Mouse (Mus musculus) stomach, postnatal 0 days (tissue): Measurements from ENCODE around the gene Hcrt. TPM values are rescaled to one million over a fixed set of nuclear protein-coding genes. Genes with fewer than 3 reads are reported as not detected.

ENCODE experiments used
- ATAC-seq: fragments of 200-750 bp; cut with Nextera tagmentation; 2 replicates; pipeline ENCODE4 v1.8.0; 2017; ENCODE audit not compliant: low FRiP score, low TSS enrichment
- DNase-seq: peaks from one replicate; pipeline ENCODE4 v3.0.0-alpha.2; 2016; ENCODE audit warnings: low spot score
- H3K27ac ChIP-seq: fragments of 300-500 bp; sonication (generic); replicated peaks from 2 replicates; pipeline ENCODE4 v1.5.1; 2014; ENCODE audit warnings: mild to moderate bottlenecking, control low read depth
- H3K27me3 ChIP-seq: fragments of 300-500 bp; sonication (generic); 2 replicates; pipeline ENCODE4 v1.6.1; 2014; ENCODE audit warnings: low read length; ENCODE audit not compliant: control insufficient read depth, insufficient read depth
- H3K36me3 ChIP-seq: fragments of 300-500 bp; sonication (generic); 2 replicates; pipeline ENCODE4 v1.6.1; 2014; ENCODE audit warnings: low read length, mixed read lengths; ENCODE audit not compliant: control insufficient read depth, insufficient read depth
- H3K4me1 ChIP-seq: fragments of 300-500 bp; sonication (generic); replicated peaks from 2 replicates; pipeline ENCODE4 v1.6.1; 2014; ENCODE audit warnings: antibody characterized with exemption; ENCODE audit not compliant: control insufficient read depth, insufficient read depth
- H3K4me2 ChIP-seq: fragments of 300-500 bp; sonication (generic); replicated peaks from 2 replicates; pipeline ENCODE4 v1.6.1; 2014; ENCODE audit warnings: low read depth, mild to moderate bottlenecking, control low read depth, moderate library complexity
- H3K4me3 ChIP-seq: fragments of 300-500 bp; sonication (generic); 2 replicates; pipeline ENCODE4 v1.5.1; 2014; ENCODE audit warnings: low read depth, low read length, control low read depth
- H3K9ac ChIP-seq: fragments of 300-500 bp; sonication (generic); 2 replicates; pipeline ENCODE4 v1.6.1; 2014; ENCODE audit warnings: mild to moderate bottlenecking, low read length, control low read depth, mixed read lengths
- H3K9me3 ChIP-seq: fragments of 300-500 bp; sonication (generic); 2 replicates; pipeline ENCODE4 v1.6.1; 2016; ENCODE audit warnings: low read length; ENCODE audit not compliant: control insufficient read depth
- CTCF ChIP-seq: IDR thresholded peaks from 2 replicates; pipeline ENCODE4 v1.5.1; 2016; ENCODE audit warnings: antibody characterized with exemption, low read depth, mild to moderate bottlenecking, moderate library complexity
- EP300 ChIP-seq: optimal IDR thresholded peaks from 2 replicates; pipeline ENCODE3; 2016; ENCODE audit warnings: antibody characterized with exemption
- WGBS: fragments of 180-500 bp; shearing (Covaris S2); extraction: QIAGEN DNeasy Blood & Tissue Kit; methylation state at CpG from one replicate; pipeline ENCODE4 v1.1.7; 2014; 5-methylcytosine and 5-hydroxymethylcytosine counted together
- polyA plus RNA-seq: library from polyadenylated mRNA; unstranded; fragments of >200 nt; fragmentation: Nextera tagmentation; extraction: Ambion mirVana; gene quantifications from 2 replicates; pipeline ENCODE4 v1.2.1, GENCODE M21; 2015

Hcrt gene
- polyA plus RNA-seq, 1 experiment from 2014 or later = not detected

- no peak overlapping the region for H3K4me3 ChIP-seq
- DNase-seq = no peak
- WGBS = 82% methylated on average over 10 of the region's 10 CpGs
- H3K4me2 ChIP-seq = no peak overlapping the region
- H3K4me1 ChIP-seq = no peaks in the 10 kb centered on the region
- no peak for ATAC-seq
- no peaks in the 10 kb centered on the region for H3K9me3 ChIP-seq
- TF ChIP-seq EP300 (no peak), CTCF (no peak)
- H3K27ac ChIP-seq = no peak overlapping the region
- no peaks in the 10 kb centered on the region; the same call in 1 of the 2 replicates for H3K36me3 ChIP-seq
- no peak overlapping the region for H3K9ac ChIP-seq
- no peaks in the 10 kb centered on the region for H3K27me3 ChIP-seq
These were observed 13.2 kb upstream of the Hcrt start for GRCm38 (mm10) chr11:100775921-100776320.

DNA sequence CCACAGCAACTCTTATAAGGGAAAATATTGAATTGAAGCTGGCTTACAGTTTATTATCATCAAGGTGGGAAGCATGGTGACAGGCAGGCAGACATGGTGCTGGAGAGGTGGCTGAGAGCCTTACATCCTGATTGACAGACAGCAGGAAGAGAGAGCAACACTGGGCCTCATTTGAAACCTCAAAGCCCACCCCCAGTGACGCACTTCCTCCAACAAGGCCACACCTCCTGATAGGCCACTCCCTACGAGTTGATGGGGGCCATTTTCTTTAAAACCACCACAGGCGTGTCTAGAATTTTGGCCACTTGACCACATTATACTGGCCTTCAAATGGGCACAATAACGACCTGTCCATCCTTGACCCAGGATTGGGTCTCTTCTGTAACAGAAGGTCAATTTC, 11.5 kb upstream of the Hcrt start:
- H3K27ac ChIP-seq = no peak overlapping the region
- H3K9me3 ChIP-seq = no peaks in the 10 kb centered on the region
- H3K36me3 ChIP-seq = no peaks in the 10 kb centered on the region; the same call in 1 of the 2 replicates
- no peak for TF ChIP-seq CTCF
- DNase-seq (no peak), ATAC-seq (no peak)
- no peak overlapping the region for H3K4me3 ChIP-seq
- no peaks in the 10 kb centered on the region for H3K27me3 ChIP-seq
- H3K4me2 ChIP-seq = no peak overlapping the region
- H3K4me1 ChIP-seq = 0 out of 2 replicates have a peak, but pooled peaks cover 3% of the 10 kb centered on the region
- no peak overlapping the region for H3K9ac ChIP-seq
- WGBS = 76% methylated on average over 4 of the region's 4 CpGs

GRCm38 (mm10) chr11:100770646-100771408, 8.1 kb upstream of the Hcrt start, which contains the start of gene Ghdc:
Gene Ghdc, minus strand, starts transcription at chr11:100770957.
- Histone ChIP-seq H3K36me3 (no peaks in the 10 kb centered on the region), H3K27ac (peak within 1 kb of the TSS; percentile 45; the same call in 1 of the 2 replicates), H3K4me2 (peak within 1 kb of the TSS; percentile 59), H3K9ac (peak within 1 kb of the TSS; percentile 70), H3K27me3 (no peaks in the 10 kb centered on the region), H3K4me1 (0 out of 2 replicates have a peak, but pooled peaks cover 3% of the 10 kb centered on the region), H3K4me3 (peak within 1 kb of the TSS; percentile 63), H3K9me3 (no peaks in the 10 kb centered on the region)
- peak; percentile 90 for DNase-seq
- no peak for TF ChIP-seq CTCF
- WGBS = 12% methylated on average over 17 of the region's 17 CpGs
- peak; percentile 65 for ATAC-seq

DNA sequence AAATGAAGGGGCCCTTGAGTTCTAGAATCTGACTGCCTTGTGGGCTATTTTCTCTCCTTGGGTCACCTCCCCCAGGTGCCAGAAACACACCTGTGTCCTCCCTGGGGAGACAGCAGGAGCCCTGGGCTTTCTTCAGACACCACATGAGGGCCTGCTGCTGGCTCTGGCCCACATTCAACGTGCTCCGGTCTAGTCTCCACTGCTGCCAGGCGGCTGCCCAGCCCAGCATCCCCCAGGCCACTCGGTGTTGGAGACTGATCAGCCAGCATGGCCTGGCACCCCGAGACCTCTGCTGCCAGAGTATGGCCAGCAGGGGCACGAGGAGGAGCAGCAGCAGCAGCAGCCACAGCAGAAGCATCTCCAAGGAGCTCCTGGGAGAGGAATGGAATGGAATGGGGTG, 7.2 kb upstream of the Hcrt start:
- 48% methylated on average over 6 of the region's 6 CpGs for WGBS
- Histone ChIP-seq H3K27ac (no peak overlapping the region), H3K4me3 (peak overlapping the region; percentile 63), H3K9me3 (no peaks in the 10 kb centered on the region), H3K4me1 (0 out of 2 replicates have a peak, but pooled peaks cover 3% of the 10 kb centered on the region), H3K36me3 (no peaks in the 10 kb centered on the region), H3K27me3 (no peaks in the 10 kb centered on the region), H3K4me2 (peak overlapping the region; percentile 59), H3K9ac (0 out of 2 replicates have a peak overlapping the region, but pooled peaks have one; percentile 31)
- ATAC-seq (peak; percentile 16; the same call in 1 of the 2 replicates), DNase-seq (no peak)
- TF ChIP-seq EP300 (no peak), CTCF (peak; percentile 24)

GRCm38 (mm10) chr11:100767871-100768270, 5.1 kb upstream of the Hcrt start:
- ATAC-seq (no peak), DNase-seq (no peak)
- Histone ChIP-seq H3K9me3 (no peaks in the 10 kb centered on the region), H3K36me3 (no peaks in the 10 kb centered on the region), H3K9ac (no peak overlapping the region), H3K27ac (no peak overlapping the region), H3K4me1 (0 out of 2 replicates have a peak, but pooled peaks cover 3% of the 10 kb centered on the region), H3K4me2 (no peak overlapping the region), H3K4me3 (no peak overlapping the region), H3K27me3 (no peaks in the 10 kb centered on the region)
- TF ChIP-seq CTCF (no peak), EP300 (no peak)
- WGBS = 93% methylated on average over 5 of the region's 5 CpGs

GRCm38 (mm10) chr11:100766726-100767125, 4.0 kb upstream of the Hcrt start:
- Histone ChIP-seq H3K9me3 (no peaks in the 10 kb centered on the region), H3K4me1 (0 out of 2 replicates have a peak, but pooled peaks cover 6% of the 10 kb centered on the region), H3K36me3 (no peaks in the 10 kb centered on the region), H3K27me3 (no peaks in the 10 kb centered on the region), H3K4me2 (no peak overlapping the region), H3K4me3 (no peak overlapping the region), H3K27ac (no peak overlapping the region), H3K9ac (no peak overlapping the region)
- TF ChIP-seq CTCF = no peak
- no peak for TF ChIP-seq EP300
- whole genome bisulfite sequencing = 80% methylated on average over 9 of the region's 9 CpGs
- DNase-seq (no peak), ATAC-seq (no peak)
